Mouse (Mus musculus) spleen, postnatal 10 days (tissue): ENCODE measurements around the gene Mpzl1.
A peak's percentile ranks its signal among the peaks of the same experiment; 100 is the strongest.

Source experiments
- DNase-seq, 2 experiments: peaks; one replicate each; pipeline ENCODE4 v3.0.0; 2021 to 2022; ENCODE audit warnings: low spot score in 2 of 2

Gene Mpzl1

GRCm38 (mm10) chr1:165655482-165655881 lies 21.1 kb upstream of the Mpzl1 start:
- DNase-seq = no peak

GRCm38 (mm10) chr1:165655022-165655421 lies 20.7 kb upstream of the Mpzl1 start:
- peak in 1 of 2 experiments; percentile 70 for DNase-seq

GRCm38 (mm10) chr1:165653126-165653885 lies 19.0 kb upstream of the Mpzl1 start:
- no peak for DNase-seq

GRCm38 (mm10) chr1:165652507-165652906 lies 18.2 kb upstream of the Mpzl1 start:
- DNase-seq = no peak

- no peak for DNase-seq
Measured at GRCm38 (mm10) chr1:165651158-165651557, 16.8 kb upstream of the Mpzl1 start.

GRCm38 (mm10) chr1:165645102-165645501 lies 10.8 kb upstream of the Mpzl1 start:
- no peak for DNase-seq

- no peak for DNase-seq
Measured at GRCm38 (mm10) chr1:165643735-165644134, 9.4 kb upstream of the Mpzl1 start.

- DNase-seq = peak in 1 of 2 experiments; percentile 35
Measured at GRCm38 (mm10) chr1:165642780-165643311, 8.5 kb upstream of the Mpzl1 start.

GRCm38 (mm10) chr1:165641786-165642771 lies 7.7 kb upstream of the Mpzl1 start:
- peak; percentile 92 to 93 for DNase-seq

- peak; percentile 73 to 79 for DNase-seq
Measured at GRCm38 (mm10) chr1:165641271-165641771, 7.0 kb upstream of the Mpzl1 start.

GRCm38 (mm10) chr1:165636289-165636688 lies 2.0 kb upstream of the Mpzl1 start:
- no peak for DNase-seq

- no peak for DNase-seq
Measured at GRCm38 (mm10) chr1:165635055-165635897, 938 bp upstream of the Mpzl1 start.

GRCm38 (mm10) chr1:165633345-165633744 lies 993 bp downstream of the Mpzl1 start:
- no peak for DNase-seq

- DNase-seq = no peak
Measured at GRCm38 (mm10) chr1:165631136-165631535, 3.2 kb downstream of the Mpzl1 start.

- no peak for DNase-seq
Measured at GRCm38 (mm10) chr1:165629975-165630374, 4.4 kb downstream of the Mpzl1 start.

- DNase-seq = no peak
Measured at GRCm38 (mm10) chr1:165628603-165629002, 5.7 kb downstream of the Mpzl1 start.

- no peak for DNase-seq
Measured at GRCm38 (mm10) chr1:165625896-165626295, 8.4 kb downstream of the Mpzl1 start.

GRCm38 (mm10) chr1:165625058-165625457 lies 9.3 kb downstream of the Mpzl1 start:
- DNase-seq = no peak

- DNase-seq = no peak
Measured at GRCm38 (mm10) chr1:165618201-165618624, 16.1 kb downstream of the Mpzl1 start.

GRCm38 (mm10) chr1:165617166-165617891 lies 17.0 kb downstream of the Mpzl1 start:
- DNase-seq = no peak
